Mouse (Mus musculus) ES-Bruce4 (cell line): Measurements from ENCODE around the gene Icam1. TPM values are rescaled to one million over a fixed set of nuclear protein-coding genes. Genes with fewer than 3 reads are reported as not detected.
A peak's percentile ranks its signal among the peaks of the same experiment; 100 is the strongest.

Experiments
- H3K27ac ChIP-seq: 2 replicates; pipeline ENCODE4 v1.5.1; 2012; ENCODE audit warnings: low read length, inconsistent platforms; ENCODE audit not compliant: insufficient read depth
- H3K27me3 ChIP-seq: 2 replicates; pipeline ENCODE4 v1.6.1; 2012; ENCODE audit warnings: mild to moderate bottlenecking, low read length, inconsistent platforms; ENCODE audit not compliant: control insufficient read depth, poor library complexity, insufficient read depth, severe bottlenecking
- H3K36me3 ChIP-seq: 2 replicates; pipeline ENCODE4 v1.6.1; 2012; ENCODE audit warnings: inconsistent platforms, mild to moderate bottlenecking, low read length, moderate library complexity; ENCODE audit not compliant: control insufficient read depth, poor library complexity, insufficient read depth, severe bottlenecking
- H3K4me1 ChIP-seq: one replicate; pipeline ENCODE4 v1.8.1; 2011; ENCODE audit warnings: low read length; ENCODE audit not compliant: control insufficient read depth, insufficient read depth
- H3K4me3 ChIP-seq: 2 replicates; pipeline ENCODE4 v1.5.1; 2011; ENCODE audit warnings: low read depth, mild to moderate bottlenecking, low read length
- H3K9ac ChIP-seq: 2 replicates; pipeline ENCODE4 v1.6.1; 2012; ENCODE audit warnings: low read depth, mild to moderate bottlenecking, inconsistent platforms; ENCODE audit not compliant: poor library complexity, severe bottlenecking
- H3K9me3 ChIP-seq: replicated peaks from 2 replicates; pipeline ENCODE4 v1.6.1; 2012; ENCODE audit warnings: mild to moderate bottlenecking, low read length, inconsistent platforms; ENCODE audit not compliant: control insufficient read depth, poor library complexity, insufficient read depth, severe bottlenecking
- CTCF ChIP-seq: IDR thresholded peaks from one replicate; pipeline ENCODE4 v1.8.1; 2011; ENCODE audit warnings: low read depth, low read length
- EP300 ChIP-seq: IDR thresholded peaks from 2 replicates; pipeline ENCODE4 v1.6.1; 2011; ENCODE audit warnings: low read depth, low read length; ENCODE audit not compliant: insufficient read depth
- POLR2A ChIP-seq: IDR thresholded peaks from one replicate; pipeline ENCODE4 v1.8.1; 2011; ENCODE audit warnings: low read length; ENCODE audit not compliant: insufficient read depth
- polyA plus RNA-seq: library from polyadenylated mRNA; stranded (reverse); fragments of >200 nt; gene quantifications from 2 replicates; pipeline ENCODE4 v1.2.4, GENCODE M21; 2011; ENCODE audit warnings: low read depth; ENCODE audit not compliant: missing spikeins, insufficient read depth, insufficient read length

Gene Icam1
- polyA plus RNA-seq, 1 experiment: 25.7 TPM

GRCm38 (mm10) chr9:21030055-21030600 is 14.3 kb downstream of the Icam1 start:
- H3K9ac ChIP-seq: peak overlapping the region; percentile 23
- H3K4me1 ChIP-seq: peaks cover 9% of the 10 kb centered on the region
- peak overlapping the region; percentile 44 for H3K4me3 ChIP-seq
- peaks cover 3% of the 10 kb centered on the region; the same call in 1 of the 2 replicates for H3K36me3 ChIP-seq
- TF ChIP-seq CTCF (no peak), EP300 (no peak), POLR2A (no peak)
- H3K27me3 ChIP-seq: no peaks in the 10 kb centered on the region; the same call in 1 of the 2 replicates
- H3K27ac ChIP-seq: no peak overlapping the region
- H3K9me3 ChIP-seq: no peaks in the 10 kb centered on the region

DNA sequence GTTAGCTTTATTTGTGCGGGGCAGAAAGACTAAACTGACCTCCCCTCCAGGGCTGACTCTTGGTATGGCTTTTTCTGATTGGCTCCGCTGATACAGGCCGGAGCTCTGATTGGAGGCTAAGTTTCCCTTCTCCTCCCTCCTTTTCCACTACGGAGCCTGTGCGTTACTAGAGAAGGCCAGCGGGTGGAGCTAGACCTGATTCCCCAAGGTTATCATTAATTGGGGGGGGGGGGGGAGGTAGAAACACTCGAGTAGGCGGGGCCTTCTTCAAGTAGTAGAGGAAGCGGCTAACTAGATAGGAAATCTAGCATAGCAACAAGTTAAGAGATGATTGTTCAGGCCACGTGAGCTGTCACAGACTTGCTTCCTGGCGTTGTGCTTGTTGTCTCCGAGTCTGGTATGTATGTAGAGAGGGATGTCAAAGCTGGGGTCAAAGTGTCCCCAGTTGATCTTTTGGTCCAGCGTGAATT is 15.0 kb downstream of the Icam1 start:
- Histone ChIP-seq H3K4me3 (peak overlapping the region; percentile 73), H3K9me3 (no peaks in the 10 kb centered on the region), H3K36me3 (peaks cover 1% of the 10 kb centered on the region; the same call in 1 of the 2 replicates), H3K9ac (peak overlapping the region; percentile 13; the same call in 1 of the 2 replicates), H3K27me3 (no peaks in the 10 kb centered on the region; the same call in 1 of the 2 replicates), H3K4me1 (peaks cover 9% of the 10 kb centered on the region), H3K27ac (no peak overlapping the region)
- TF ChIP-seq CTCF (peak; percentile 34), POLR2A (no peak)

- Histone ChIP-seq H3K27ac (no peak overlapping the region), H3K9me3 (no peaks in the 10 kb centered on the region), H3K9ac (peak overlapping the region; percentile 13), H3K4me1 (peaks cover 6% of the 10 kb centered on the region), H3K36me3 (no peaks in the 10 kb centered on the region), H3K4me3 (peak overlapping the region; percentile 73), H3K27me3 (no peaks in the 10 kb centered on the region; the same call in 1 of the 2 replicates)
- TF ChIP-seq POLR2A (no peak), EP300 (no peak), CTCF (no peak)
Measured at GRCm38 (mm10) chr9:21031251-21031895, 15.6 kb downstream of the Icam1 start.

DNA sequence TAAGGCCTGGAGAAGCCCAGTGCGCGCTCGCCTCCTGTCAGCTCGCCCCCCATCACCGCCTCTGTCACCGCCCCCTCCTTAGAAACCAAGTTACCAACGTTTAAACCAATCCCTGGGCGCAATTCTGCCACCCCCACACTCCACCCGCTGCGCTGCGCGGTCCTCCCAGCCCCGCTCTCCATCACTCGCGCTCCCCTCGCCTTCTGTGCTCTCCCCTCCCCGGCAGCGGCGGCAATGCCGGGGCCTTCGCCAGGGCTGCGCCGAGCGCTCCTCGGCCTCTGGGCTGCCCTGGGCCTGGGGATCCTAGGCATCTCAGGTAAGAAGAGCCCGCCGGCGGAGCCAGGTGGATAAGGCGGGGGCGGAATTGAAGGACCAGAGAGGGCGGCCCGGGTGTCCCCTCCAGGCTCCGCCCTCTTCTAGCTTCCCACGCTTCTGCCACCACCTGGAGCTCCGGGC is 16.1 kb downstream of the Icam1 start, which contains the start of gene Icam5:
TSS of gene Icam5 (plus strand) at position 178 of the 456 bp plus-strand sequence.
- no peaks in the 10 kb centered on the region; the same call in 1 of the 2 replicates for H3K27me3 ChIP-seq
- peak within 1 kb of the TSS; percentile 73 for H3K4me3 ChIP-seq
- peak within 1 kb of the TSS; percentile 47 for H3K9ac ChIP-seq
- no peak for TF ChIP-seq POLR2A
- TF ChIP-seq CTCF: no peak
- TF ChIP-seq EP300: no peak
- H3K4me1 ChIP-seq: peaks cover 5% of the 10 kb centered on the region
- H3K27ac ChIP-seq: no peak within 1 kb of the TSS
- no peaks in the 10 kb centered on the region for H3K36me3 ChIP-seq
- no peaks in the 10 kb centered on the region for H3K9me3 ChIP-seq

DNA sequence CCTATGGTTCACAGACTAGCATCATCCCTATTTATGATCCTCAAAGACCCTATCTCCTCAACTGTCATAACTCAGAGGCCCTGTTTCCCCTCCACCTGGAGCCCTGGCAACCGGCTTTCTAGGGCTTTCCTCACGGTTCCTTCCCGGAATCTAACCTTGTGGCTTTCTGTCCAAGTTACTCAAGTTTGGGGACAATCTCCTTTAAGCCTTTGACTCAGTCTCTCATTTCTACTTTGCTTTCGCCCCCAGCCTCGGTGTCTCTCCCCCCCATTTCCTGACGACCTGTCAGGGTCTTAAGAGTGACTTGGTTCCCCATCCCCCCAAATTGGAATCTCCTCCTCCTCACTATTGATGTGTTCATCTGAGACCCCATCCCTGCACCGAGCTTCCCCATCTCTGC is 16.7 kb downstream of the Icam1 start:
- Histone ChIP-seq H3K27me3 (no peaks in the 10 kb centered on the region; the same call in 1 of the 2 replicates), H3K36me3 (no peaks in the 10 kb centered on the region), H3K9ac (peak overlapping the region; percentile 47), H3K9me3 (no peaks in the 10 kb centered on the region), H3K27ac (no peak overlapping the region), H3K4me1 (peaks cover 3% of the 10 kb centered on the region), H3K4me3 (peak overlapping the region; percentile 73)
- TF ChIP-seq POLR2A (no peak), CTCF (no peak), EP300 (no peak)

DNA sequence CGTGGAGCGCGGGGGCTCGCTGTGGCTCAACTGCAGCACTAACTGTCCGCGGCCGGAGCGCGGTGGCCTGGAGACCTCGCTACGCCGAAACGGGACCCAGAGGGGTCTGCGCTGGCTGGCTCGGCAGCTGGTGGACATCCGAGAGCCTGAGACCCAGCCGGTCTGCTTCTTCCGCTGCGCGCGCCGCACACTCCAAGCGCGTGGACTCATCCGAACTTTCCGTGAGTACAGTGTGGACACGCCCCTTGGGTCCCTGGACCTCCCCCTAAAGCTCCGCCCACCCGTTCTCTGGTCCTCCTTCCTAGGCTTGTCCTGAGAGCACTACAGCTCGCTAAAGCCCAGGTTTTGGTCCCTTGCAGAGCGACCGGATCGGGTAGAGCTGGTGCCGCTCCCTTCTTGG is 17.4 kb downstream of the Icam1 start:
- peak; percentile 16 for TF ChIP-seq POLR2A
- TF ChIP-seq EP300: no peak
- no peaks in the 10 kb centered on the region for H3K9me3 ChIP-seq
- H3K9ac ChIP-seq: peak overlapping the region; percentile 47
- H3K36me3 ChIP-seq: no peaks in the 10 kb centered on the region
- H3K4me1 ChIP-seq: peaks cover 3% of the 10 kb centered on the region
- no peaks in the 10 kb centered on the region; the same call in 1 of the 2 replicates for H3K27me3 ChIP-seq
- no peak overlapping the region for H3K27ac ChIP-seq
- peak overlapping the region; percentile 59 for H3K4me3 ChIP-seq
